Mouse (Mus musculus): ENCODE results near the gene Ube2q1. TPM values are rescaled to one million over a fixed set of nuclear protein-coding genes. Genes with fewer than 3 reads are reported as not detected.
A peak's percentile ranks its signal among the peaks of the same experiment; 100 is the strongest.

Ube2q1 gene
- polyA plus RNA-seq, 1 experiment: not detected

GRCm38 (mm10) chr3:89823594-89823993 lies 50.2 kb downstream of the Ube2q1 start:
- 55% methylated on average over 2 of the region's 2 CpGs for WGBS
- no peak for TF ChIP-seq POLR2A (IDR thresholded peaks at IDR 0.05; ENCODE audit: insufficient read depth, low read depth, low read length)
- no peak for TF ChIP-seq CTCF (IDR thresholded peaks at IDR 0.05; ENCODE audit: insufficient read depth, low read depth, low read length)
- no peaks in the 10 kb centered on the region for H3K4me1 ChIP-seq (ENCODE audit: control insufficient read depth, insufficient read depth, low read length)
- H3K4me3 ChIP-seq (ENCODE audit: insufficient read depth, low read depth, low read length): no peak overlapping the region
- no peak overlapping the region for H3K27ac ChIP-seq (ENCODE audit: insufficient read depth, low read depth, low read length)

DNA sequence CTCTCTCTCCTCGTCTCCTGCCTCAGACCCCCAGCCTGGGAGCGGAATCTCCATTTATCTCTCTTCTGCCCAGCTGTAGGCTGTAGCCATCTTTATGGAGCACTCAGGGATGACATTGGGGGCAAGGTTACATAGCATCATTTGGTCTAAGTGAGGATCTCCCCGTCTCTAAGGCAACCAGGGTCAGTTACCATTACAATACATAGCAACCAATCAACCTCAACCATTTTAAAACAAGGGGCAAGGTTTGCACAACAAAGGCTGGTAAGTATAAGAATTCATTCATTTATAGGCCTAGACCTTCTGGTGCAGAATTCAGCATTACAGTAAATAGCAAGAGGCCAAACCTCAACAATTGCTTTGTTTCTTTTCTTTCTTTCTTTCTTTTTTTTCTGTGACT lies 52.9 kb downstream of the Ube2q1 start:
- no peak for TF ChIP-seq POLR2A (IDR thresholded peaks at IDR 0.05; ENCODE audit: insufficient read depth, low read depth, low read length)
- TF ChIP-seq CTCF (IDR thresholded peaks at IDR 0.05; ENCODE audit: insufficient read depth, low read depth, low read length): no peak
- no peak overlapping the region for H3K4me3 ChIP-seq (ENCODE audit: insufficient read depth, low read depth, low read length)
- 80% methylated on average over 3 of the region's 3 CpGs for WGBS
- no peak overlapping the region for H3K27ac ChIP-seq (ENCODE audit: insufficient read depth, low read depth, low read length)
- H3K4me1 ChIP-seq (ENCODE audit: control insufficient read depth, insufficient read depth, low read length): peaks cover 6% of the 10 kb centered on the region

GRCm38 (mm10) chr3:89830815-89831591 lies 57.6 kb downstream of the Ube2q1 start, which contains the start of gene She:
Gene She, plus strand, starts transcription at chr3:89831370.
- Histone ChIP-seq H3K27ac (ENCODE audit: insufficient read depth, low read depth, low read length) (no peak within 1 kb of the TSS), H3K4me1 (ENCODE audit: control insufficient read depth, insufficient read depth, low read length) (peaks cover 14% of the 10 kb centered on the region), H3K4me3 (ENCODE audit: insufficient read depth, low read depth, low read length) (peak within 1 kb of the TSS; percentile 29)
- TF ChIP-seq POLR2A (IDR thresholded peaks at IDR 0.05; ENCODE audit: insufficient read depth, low read depth, low read length) (no peak), CTCF (IDR thresholded peaks at IDR 0.05; ENCODE audit: insufficient read depth, low read depth, low read length) (no peak)
- WGBS: 3% methylated on average over 96 of the region's 96 CpGs

Other genes starting within 250 kb of the Ube2q1 start
- 226 and 246 TPM in 2 replicates for gene Adar, start 58.6 kb upstream of the Ube2q1 start, polyA plus RNA-seq (2012; ENCODE audit: insufficient read depth, insufficient read length, low replicate concordance, missing spikeins)
- not detected in 2 replicates for gene Chrnb2, start 9.0 kb upstream of the Ube2q1 start, polyA plus RNA-seq (2012; ENCODE audit: insufficient read depth, insufficient read length, low replicate concordance, missing spikeins)
- not detected in 2 replicates for gene She, start 57.8 kb downstream of the Ube2q1 start, polyA plus RNA-seq (2012; ENCODE audit: insufficient read depth, insufficient read length, low replicate concordance, missing spikeins)
- gene Il6ra, start 139.6 kb downstream of the Ube2q1 start, polyA plus RNA-seq (2012; ENCODE audit: insufficient read depth, insufficient read length, low replicate concordance, missing spikeins): not detected in 2 replicates
- not detected in 2 replicates for gene Atp8b2, start 189.9 kb downstream of the Ube2q1 start, polyA plus RNA-seq (2012; ENCODE audit: insufficient read depth, insufficient read length, low replicate concordance, missing spikeins)
- not detected in 2 replicates for gene Hax1, start 225.2 kb downstream of the Ube2q1 start, polyA plus RNA-seq (2012; ENCODE audit: insufficient read depth, insufficient read length, low replicate concordance, missing spikeins)

Measured in olfactory bulb, adult 2 months (tissue).